Mouse (Mus musculus): ENCODE data around the gene Ces1g. TPM values are rescaled to one million over a fixed set of nuclear protein-coding genes. Genes with fewer than 3 reads are reported as not detected.

Gene Ces1g
- total and polyA plus RNA-seq, 3 experiments, result not detected

GRCm38 (mm10) chr8:93273321-93273720 lies 63.8 kb downstream of the Ces1g start:
- DNase-seq (ENCODE audit: extremely low read depth), result no peak
- Histone ChIP-seq H3K4me2 (ENCODE audit: insufficient read depth, low read depth, poor library complexity, severe bottlenecking) (no peak overlapping the region), H3K9me3 (replicated peaks; ENCODE audit: low read length) (no peaks in the 10 kb centered on the region), H3K9ac (ENCODE audit: insufficient read depth, low read depth) (no peak overlapping the region), H3K27me3 (replicated peaks) (peaks cover 51% of the 10 kb centered on the region), H3K4me1 (ENCODE audit: control insufficient read depth in 1 of 2, insufficient read depth in 2 of 2) (peaks cover 0 to 6% of the 10 kb centered on the region in 2 experiments; a peak in 1 of 4 replicates), H3K4me3 (replicated peaks in 1 of 3; ENCODE audit: low read depth in 2 of 3, low read length in 2 of 3, poor library complexity in 1 of 3) (no peak overlapping the region), H3K27ac (ENCODE audit: insufficient read depth, low read depth) (no peak overlapping the region), H3K36me3 (replicated peaks in 1 of 2; ENCODE audit: control insufficient read depth in 1 of 2, insufficient read depth in 1 of 2, low read length in 1 of 2) (no peaks in the 10 kb centered on the region), H3K79me2 (replicated peaks; ENCODE audit: control insufficient read depth, extremely low read depth, insufficient read depth, poor library complexity, severe bottlenecking) (no peaks in the 10 kb centered on the region)
- in situ Hi-C loops (cut with MboI; ENCODE audit: low pct_ligation_motif_present, low pct_unique_long_range_greater_than_20kb, low sequenced_read_pairs), result no loop called here
- no peak for TF ChIP-seq USF1 (IDR thresholded peaks at IDR 0.05; ENCODE audit: low read depth, low read length)
- no peak for TF ChIP-seq POLR2A (IDR thresholded peaks at IDR 0.05; ENCODE audit: low read depth, low read length)
- no peak for TF ChIP-seq MAX (IDR thresholded peaks at IDR 0.05; ENCODE audit: low read length)
- dilution Hi-C loops (cut with MboI; ENCODE audit: extremely low pct_ligation_motif_present, extremely low pct_unique_long_range_greater_than_20kb, low sequenced_read_pairs), result no loop called here

GRCm38 (mm10) chr8:93272686-93273085 lies 64.4 kb downstream of the Ces1g start:
- no peak for TF ChIP-seq TBP (conservative IDR thresholded peaks at IDR 0.05; ENCODE audit: low read depth, low read length)
- TF ChIP-seq MYC (IDR thresholded peaks at IDR 0.05; ENCODE audit: low read depth, low read length), result no peak
- TF ChIP-seq KAT2A (IDR thresholded peaks at IDR 0.05; ENCODE audit: insufficient replicate concordance, low read length), result no peak
- TF ChIP-seq RCOR1 (conservative IDR thresholded peaks at IDR 0.05; ENCODE audit: low read depth, low read length), result no peak
- no peak for TF ChIP-seq RAD21 (IDR thresholded peaks at IDR 0.05; ENCODE audit: low read depth, low read length)
- no peak for TF ChIP-seq NELFE (IDR thresholded peaks at IDR 0.05; ENCODE audit: low read depth, low read length)
- Histone ChIP-seq H3K9ac (ENCODE audit: insufficient read depth, low read depth) (no peak overlapping the region), H3K9me3 (replicated peaks; ENCODE audit: low read length) (no peaks in the 10 kb centered on the region), H3K27ac (ENCODE audit: insufficient read depth, low read depth) (no peak overlapping the region), H3K4me1 (ENCODE audit: control insufficient read depth in 1 of 2, insufficient read depth in 2 of 2) (peaks cover 0 to 6% of the 10 kb centered on the region in 2 experiments; a peak in 1 of 4 replicates), H3K36me3 (replicated peaks in 1 of 2; ENCODE audit: control insufficient read depth in 1 of 2, insufficient read depth in 1 of 2, low read length in 1 of 2) (no peaks in the 10 kb centered on the region), H3K4me2 (ENCODE audit: insufficient read depth, low read depth, poor library complexity, severe bottlenecking) (no peak overlapping the region), H3K27me3 (replicated peaks) (peaks cover 55% of the 10 kb centered on the region), H3K4me3 (replicated peaks in 1 of 3; ENCODE audit: low read depth in 2 of 3, low read length in 2 of 3, poor library complexity in 1 of 3) (no peak overlapping the region), H3K79me2 (replicated peaks; ENCODE audit: control insufficient read depth, extremely low read depth, insufficient read depth, poor library complexity, severe bottlenecking) (no peaks in the 10 kb centered on the region)
- DNase-seq (ENCODE audit: extremely low read depth), result no peak
- dilution Hi-C loops (cut with MboI; ENCODE audit: extremely low pct_ligation_motif_present, extremely low pct_unique_long_range_greater_than_20kb, low sequenced_read_pairs), result no loop called here
- in situ Hi-C loops (cut with MboI; ENCODE audit: low pct_ligation_motif_present, low pct_unique_long_range_greater_than_20kb, low sequenced_read_pairs), result no loop called here

- no peak overlapping the region for H3K4me3 ChIP-seq (replicated peaks in 1 of 3; ENCODE audit: low read depth in 2 of 3, low read length in 2 of 3, poor library complexity in 1 of 3)
- in situ Hi-C loops (cut with MboI; ENCODE audit: low pct_ligation_motif_present, low pct_unique_long_range_greater_than_20kb, low sequenced_read_pairs) (no loop called here), dilution Hi-C loops (cut with MboI; ENCODE audit: extremely low pct_ligation_motif_present, extremely low pct_unique_long_range_greater_than_20kb, low sequenced_read_pairs) (no loop called here)
- no peak for TF ChIP-seq E2F4 (IDR thresholded peaks at IDR 0.05; ENCODE audit: insufficient replicate concordance, low read depth, low read length)
- TF ChIP-seq USF1 (IDR thresholded peaks at IDR 0.05; ENCODE audit: low read depth, low read length), result no peak
- no peak for TF ChIP-seq HCFC1 (IDR thresholded peaks at IDR 0.05; ENCODE audit: low read depth, low read length)
- no peak for TF ChIP-seq CHD1 (IDR thresholded peaks at IDR 0.05; ENCODE audit: low read depth, low read length)
- DNase-seq (ENCODE audit: extremely low read depth), result no peak
- no peaks in the 10 kb centered on the region for H3K79me2 ChIP-seq (replicated peaks; ENCODE audit: control insufficient read depth, extremely low read depth, insufficient read depth, poor library complexity, severe bottlenecking)
- peaks cover 62% of the 10 kb centered on the region for H3K27me3 ChIP-seq (replicated peaks)
- no peaks in the 10 kb centered on the region for H3K36me3 ChIP-seq (replicated peaks in 1 of 2; ENCODE audit: control insufficient read depth in 1 of 2, insufficient read depth in 1 of 2, low read length in 1 of 2)
- H3K4me1 ChIP-seq (ENCODE audit: control insufficient read depth in 1 of 2, insufficient read depth in 2 of 2), result no peaks in the 10 kb centered on the region
- H3K9me3 ChIP-seq (replicated peaks; ENCODE audit: low read length), result no peaks in the 10 kb centered on the region
- H3K27ac ChIP-seq (ENCODE audit: insufficient read depth, low read depth), result no peak overlapping the region
- H3K9ac ChIP-seq (ENCODE audit: insufficient read depth, low read depth), result no peak overlapping the region
- H3K4me2 ChIP-seq (ENCODE audit: insufficient read depth, low read depth, poor library complexity, severe bottlenecking), result no peak overlapping the region
These were observed 75.7 kb downstream of the Ces1g start for GRCm38 (mm10) chr8:93261436-93261835.

Measured in CH12.LX (cell line).